Mouse (Mus musculus) liver, postnatal 0 days (tissue): Measurements from ENCODE around the gene Shank3.

Experiments
- CTCF ChIP-seq: sonication (generic); IDR thresholded peaks from 2 replicates; pipeline ENCODE4 v1.5.1; 2016; ENCODE audit warnings: antibody characterized with exemption, low read depth
- EP300 ChIP-seq: IDR thresholded peaks from 2 replicates; pipeline ENCODE4 v1.6.1; 2016; ENCODE audit warnings: antibody characterized with exemption, low read depth, mild to moderate bottlenecking

GRCm38 (mm10) chr15:89488611-89489117 is 10.8 kb upstream of the Shank3 start:
- no peak for TF ChIP-seq CTCF
- no peak for TF ChIP-seq EP300
